Mouse (Mus musculus) CH12.LX (cell line): ENCODE measurements at regions not wholly inside any gene's neighbourhood (a gene's known extent, or its start where the extent isn't known, plus 50 kb on each side); places are given as distances from the start of the nearest gene placed in this dataset.

Experiments used
- CHD2 ChIP-seq: IDR thresholded peaks from 2 replicates; pipeline ENCODE4 v1.6.1; 2011; ENCODE audit warnings: low read length, improper control_type of control experiment
- CTCF ChIP-seq, 2 experiments: IDR thresholded peaks in 1 of 2; conservative IDR thresholded peaks in 1 of 2; 2 replicates each; pipeline ENCODE4 v1.5.1; 2011 to 2012; ENCODE audit warnings: low read depth in 2 of 2, low read length in 2 of 2, improper control_type of control experiment in 1 of 2, inconsistent platforms in 1 of 2, mild to moderate bottlenecking in 1 of 2, moderate library complexity in 1 of 2
- EP300 ChIP-seq: IDR thresholded peaks from 2 replicates; pipeline ENCODE4 v1.6.1; 2011; ENCODE audit warnings: low read length, improper control_type of control experiment
- HCFC1 ChIP-seq: IDR thresholded peaks from 2 replicates; pipeline ENCODE4 v1.6.1; 2012; ENCODE audit warnings: low read depth, mild to moderate bottlenecking, inconsistent platforms, low read length, improper control_type of control experiment
- JUN ChIP-seq: IDR thresholded peaks from 2 replicates; pipeline ENCODE4 v1.6.1; 2011; ENCODE audit warnings: low read depth, mild to moderate bottlenecking, low read length, improper control_type of control experiment, moderate library complexity; ENCODE audit not compliant: insufficient read depth
- KAT2A ChIP-seq: IDR thresholded peaks from 2 replicates; pipeline ENCODE4 v1.6.1; 2012; ENCODE audit warnings: low read length, improper control_type of control experiment, inconsistent platforms; ENCODE audit not compliant: insufficient replicate concordance
- POLR2A ChIP-seq: IDR thresholded peaks from 2 replicates; pipeline ENCODE4 v1.6.1; 2011; ENCODE audit warnings: low read depth, mild to moderate bottlenecking, improper control_type of control experiment, low read length
- POLR2AphosphoS2 ChIP-seq: IDR thresholded peaks from 2 replicates; pipeline ENCODE4 v1.6.1; 2011; ENCODE audit warnings: low read depth, low read length, improper control_type of control experiment
- RCOR1 ChIP-seq: conservative IDR thresholded peaks from 2 replicates; pipeline ENCODE4 v1.6.1; 2012; ENCODE audit warnings: low read depth, mild to moderate bottlenecking, inconsistent platforms, low read length, improper control_type of control experiment
- SIN3A ChIP-seq: IDR thresholded peaks from 2 replicates; pipeline ENCODE4 v1.6.1; 2012; ENCODE audit warnings: low read length, improper control_type of control experiment, inconsistent platforms
- SMC3 ChIP-seq: IDR thresholded peaks from 2 replicates; pipeline ENCODE4 v1.6.1; 2011; ENCODE audit warnings: low read depth, low read length, improper control_type of control experiment
- TBP ChIP-seq: conservative IDR thresholded peaks from 2 replicates; pipeline ENCODE4 v1.6.1; 2011; ENCODE audit warnings: low read depth, low read length, improper control_type of control experiment
- TCF12 ChIP-seq: IDR thresholded peaks from 2 replicates; pipeline ENCODE4 v1.6.1; 2014; ENCODE audit warnings: low read depth, mild to moderate bottlenecking, inconsistent platforms, low read length, improper control_type of control experiment
- ZC3H11A ChIP-seq: IDR thresholded peaks from 2 replicates; pipeline ENCODE4 v1.6.1; 2012; ENCODE audit warnings: low read depth, mild to moderate bottlenecking, inconsistent platforms, low read length, improper control_type of control experiment

GRCm38 (mm10) chr7:37292554-37292953 is 480.9 kb downstream of the Zfp536 start:
- TF ChIP-seq CHD2 = no peak
- no peak for TF ChIP-seq HCFC1
- TF ChIP-seq RCOR1 = no peak
- TF ChIP-seq CTCF (conservative IDR thresholded peaks at IDR 0.05 in 1 of 2, IDR thresholded peaks at IDR 0.05 in 1 of 2; ENCODE audit: low read depth in 2 of 2, low read length in 2 of 2) = no peak
- no peak for TF ChIP-seq JUN
- TF ChIP-seq POLR2A = no peak
- TF ChIP-seq KAT2A = no peak
- no peak for TF ChIP-seq ZC3H11A
- TF ChIP-seq TCF12 = no peak
- no peak for TF ChIP-seq EP300
- no peak for TF ChIP-seq SIN3A
- no peak for TF ChIP-seq TBP
- TF ChIP-seq SMC3 = no peak
- no peak for TF ChIP-seq POLR2AphosphoS2
